Mouse (Mus musculus) lung, embryonic 14.5 days (tissue): ENCODE measurements at regions not wholly inside any gene's neighbourhood (a gene's known extent, or its start where the extent isn't known, plus 50 kb on each side); places are given as distances from the start of the nearest gene placed in this dataset.

Source experiments
- ATAC-seq: fragments of 200-750 bp; cut with Nextera tagmentation; 2 replicates; pipeline ENCODE4 v1.8.0; 2017; ENCODE audit warnings: mild to moderate bottlenecking, moderate TSS enrichment, moderate library complexity; ENCODE audit not compliant: insufficient read depth
- DNase-seq: peaks from one replicate; pipeline ENCODE4 v3.0.0-alpha.2; 2015
- H3K27ac ChIP-seq: fragments of 300-500 bp; sonication (generic); 2 replicates; pipeline ENCODE4 v1.5.1; 2014; ENCODE audit warnings: low read depth, mild to moderate bottlenecking, moderate library complexity
- H3K27me3 ChIP-seq: fragments of 300-500 bp; sonication (generic); 2 replicates; pipeline ENCODE4 v1.6.1; 2014; ENCODE audit warnings: low read length, control low read depth; ENCODE audit not compliant: insufficient read depth
- H3K36me3 ChIP-seq: fragments of 300-500 bp; sonication (generic); 2 replicates; pipeline ENCODE4 v1.6.1; 2014; ENCODE audit warnings: control low read depth; ENCODE audit not compliant: insufficient read depth
- H3K4me1 ChIP-seq: fragments of 300-500 bp; sonication (generic); 2 replicates; pipeline ENCODE4 v1.6.1; 2014; ENCODE audit warnings: antibody characterized with exemption, control low read depth; ENCODE audit not compliant: insufficient read depth
- H3K4me2 ChIP-seq: fragments of 300-500 bp; sonication (generic); 2 replicates; pipeline ENCODE4 v1.6.1; 2014; ENCODE audit warnings: mild to moderate bottlenecking
- H3K4me3 ChIP-seq: fragments of 300-500 bp; sonication (generic); 2 replicates; pipeline ENCODE4 v1.5.1; 2014; ENCODE audit warnings: low read depth, low read length
- H3K9ac ChIP-seq: fragments of 300-500 bp; sonication (generic); 2 replicates; pipeline ENCODE4 v1.6.1; 2014
- H3K9me3 ChIP-seq: fragments of 300-500 bp; sonication (generic); 2 replicates; pipeline ENCODE4 v1.6.1; 2016; ENCODE audit warnings: low read depth, low read length, control low read depth
- CTCF ChIP-seq: IDR thresholded peaks from 2 replicates; pipeline ENCODE4 v1.5.1; 2016; ENCODE audit warnings: antibody characterized with exemption, low read depth
- WGBS: fragments of 180-500 bp; shearing (Covaris S2); extraction: QIAGEN DNeasy Blood & Tissue Kit; methylation state at CpG from one replicate; pipeline ENCODE4 v1.1.7; 2014; 5-methylcytosine and 5-hydroxymethylcytosine counted together

GRCm38 (mm10) chr10:61010697-61011096, 78.4 kb upstream of the Pcbd1 start:
- H3K27me3 ChIP-seq, result no peaks in the 10 kb centered on the region
- no peaks in the 10 kb centered on the region for H3K4me1 ChIP-seq
- H3K9ac ChIP-seq, result no peak overlapping the region
- DNase-seq (no peak), ATAC-seq (no peak)
- no peaks in the 10 kb centered on the region for H3K36me3 ChIP-seq
- H3K27ac ChIP-seq, result no peak overlapping the region
- no peak overlapping the region for H3K4me2 ChIP-seq
- H3K9me3 ChIP-seq, result no peaks in the 10 kb centered on the region
- WGBS, result 57% methylated on average over 4 of the region's 4 CpGs
- no peak for TF ChIP-seq CTCF
- H3K4me3 ChIP-seq, result no peak overlapping the region

- TF ChIP-seq CTCF, result no peak
- WGBS, result 74% methylated on average over 3 of the region's 3 CpGs
- Histone ChIP-seq H3K27me3 (no peaks in the 10 kb centered on the region), H3K4me3 (no peak overlapping the region), H3K4me2 (no peak overlapping the region), H3K36me3 (no peaks in the 10 kb centered on the region), H3K9me3 (no peaks in the 10 kb centered on the region), H3K27ac (no peak overlapping the region), H3K4me1 (no peaks in the 10 kb centered on the region), H3K9ac (no peak overlapping the region)
- no peak for DNase-seq
- no peak for ATAC-seq
Measured at GRCm38 (mm10) chr10:61007403-61007802, 81.7 kb upstream of the Pcbd1 start.

DNA sequence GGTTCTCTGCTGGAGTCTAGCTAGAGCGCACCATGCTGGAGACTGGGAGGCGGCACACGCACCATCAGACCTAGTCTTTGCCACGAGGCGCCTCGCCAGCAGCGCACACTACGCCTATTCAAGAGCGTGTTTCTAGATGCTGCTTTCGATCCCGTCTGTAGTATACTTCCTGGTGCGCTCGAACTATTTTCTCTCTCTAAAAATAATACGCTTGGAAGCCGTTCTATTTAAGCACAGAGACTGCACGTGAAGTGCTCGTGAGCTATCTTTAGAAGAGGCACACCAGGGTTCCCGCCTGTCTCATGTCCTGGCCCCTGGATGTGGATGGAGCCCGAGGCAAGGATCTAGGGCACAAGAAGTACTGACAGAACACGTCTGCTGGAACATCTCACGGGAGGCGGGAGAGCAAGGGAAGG, 87.4 kb upstream of the Pcbd1 start:
- H3K4me2 ChIP-seq, result no peak overlapping the region
- no peak overlapping the region for H3K27ac ChIP-seq
- H3K27me3 ChIP-seq, result no peaks in the 10 kb centered on the region
- no peaks in the 10 kb centered on the region for H3K36me3 ChIP-seq
- H3K4me3 ChIP-seq, result no peak overlapping the region
- no peak for DNase-seq
- ATAC-seq, result no peak
- no peaks in the 10 kb centered on the region for H3K4me1 ChIP-seq
- H3K9ac ChIP-seq, result no peak overlapping the region
- no peaks in the 10 kb centered on the region for H3K9me3 ChIP-seq
- no peak for TF ChIP-seq CTCF
- 88% methylated on average over 22 of the region's 22 CpGs for WGBS

DNA sequence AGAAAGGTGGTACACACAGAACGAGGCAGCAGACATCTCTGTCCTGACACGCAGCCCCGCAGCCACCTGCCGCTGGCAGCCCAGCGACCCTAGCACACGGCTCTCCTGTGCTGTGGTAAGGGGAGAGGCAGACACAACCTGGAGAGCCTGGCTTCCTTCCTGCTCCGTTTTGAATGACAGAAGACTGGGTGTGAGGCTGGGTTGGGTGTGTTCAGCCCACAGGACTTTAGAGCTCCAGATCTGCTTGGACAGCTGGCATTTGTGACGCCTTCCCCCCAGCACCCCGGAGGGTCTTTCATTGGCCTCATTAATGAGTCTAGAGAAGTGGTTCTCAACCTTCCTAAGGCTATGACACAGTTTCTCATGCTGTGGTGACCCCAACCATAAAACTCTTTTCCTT, 91.7 kb upstream of the Pcbd1 start:
- 52% methylated on average over 9 of the region's 9 CpGs for WGBS
- no peak overlapping the region for H3K27ac ChIP-seq
- H3K9me3 ChIP-seq, result no peaks in the 10 kb centered on the region
- H3K27me3 ChIP-seq, result no peaks in the 10 kb centered on the region
- H3K9ac ChIP-seq, result no peak overlapping the region
- no peak for TF ChIP-seq CTCF
- ATAC-seq (no peak), DNase-seq (no peak)
- no peaks in the 10 kb centered on the region for H3K36me3 ChIP-seq
- no peak overlapping the region for H3K4me3 ChIP-seq
- no peaks in the 10 kb centered on the region for H3K4me1 ChIP-seq
- no peak overlapping the region for H3K4me2 ChIP-seq

DNA sequence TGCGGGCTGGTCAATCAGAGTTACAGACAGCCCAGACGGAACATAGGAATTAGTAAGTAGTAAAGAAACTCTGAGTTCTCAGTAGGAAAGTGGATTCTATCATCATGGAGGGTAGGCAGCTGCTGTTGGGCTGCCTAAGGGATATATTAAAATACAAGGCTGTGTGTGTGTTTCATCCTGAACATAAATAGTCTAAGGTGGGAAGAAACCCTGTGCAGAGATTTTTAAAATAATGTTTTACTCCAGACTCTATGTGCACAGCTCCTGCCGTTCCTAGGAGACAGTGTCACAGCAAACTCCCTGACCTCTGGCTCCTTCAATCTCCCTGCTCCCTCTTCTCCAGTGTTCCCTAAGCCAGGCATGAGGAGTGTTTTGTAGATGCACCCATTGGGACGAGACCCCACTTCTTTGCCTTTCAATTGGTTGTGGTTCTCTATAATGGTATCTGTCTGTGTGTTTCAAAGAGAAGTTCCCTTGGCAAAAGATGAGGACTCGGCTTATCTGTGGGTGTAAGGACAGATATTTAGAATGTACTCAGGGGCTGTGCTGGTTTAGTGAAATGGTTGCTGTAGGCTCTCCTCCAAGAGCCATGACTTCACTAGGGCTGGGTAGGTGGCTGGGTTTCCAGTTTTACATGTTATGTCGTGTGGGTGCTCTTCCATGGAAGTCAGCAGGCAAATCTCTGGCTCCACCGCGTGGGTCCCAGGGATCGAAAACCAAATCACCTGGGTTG, 93.1 kb upstream of the Pcbd1 start:
- 77% methylated on average over 9 of the region's 9 CpGs for WGBS
- H3K9ac ChIP-seq, result no peak overlapping the region

GRCm38 (mm10) chr10:60985109-60985576, 104.0 kb upstream of the Pcbd1 start:
- no peaks in the 10 kb centered on the region for H3K4me1 ChIP-seq
- peak; percentile 65 for DNase-seq

More for the DNA sequence above, 93.1 kb upstream of the Pcbd1 start:
- no peak for DNase-seq
- TF ChIP-seq CTCF, result no peak
- Histone ChIP-seq H3K27ac (no peak overlapping the region), H3K27me3 (no peaks in the 10 kb centered on the region), H3K4me1 (no peaks in the 10 kb centered on the region), H3K4me2 (no peak overlapping the region), H3K9me3 (no peaks in the 10 kb centered on the region), H3K36me3 (no peaks in the 10 kb centered on the region), H3K4me3 (no peak overlapping the region)
- no peak for ATAC-seq

GRCm38 (mm10) chr10:60981770-60982169, 107.4 kb upstream of the Pcbd1 start:
- ATAC-seq, result no peak
- no peaks in the 10 kb centered on the region for H3K4me1 ChIP-seq
- H3K27ac ChIP-seq, result no peak overlapping the region
- TF ChIP-seq CTCF, result no peak
- no peaks in the 10 kb centered on the region for H3K9me3 ChIP-seq
- H3K4me2 ChIP-seq, result no peak overlapping the region
- no peaks in the 10 kb centered on the region for H3K27me3 ChIP-seq
- no peaks in the 10 kb centered on the region for H3K36me3 ChIP-seq
- H3K9ac ChIP-seq, result no peak overlapping the region
- WGBS, result 16% methylated on average over 6 of the region's 6 CpGs
- H3K4me3 ChIP-seq, result no peak overlapping the region
- DNase-seq, result no peak

More at GRCm38 (mm10) chr10:60985109-60985576, 104.0 kb upstream of the Pcbd1 start:
- Histone ChIP-seq H3K27ac (no peak overlapping the region), H3K9ac (no peak overlapping the region), H3K4me3 (no peak overlapping the region), H3K27me3 (no peaks in the 10 kb centered on the region), H3K4me2 (no peak overlapping the region), H3K9me3 (no peaks in the 10 kb centered on the region), H3K36me3 (no peaks in the 10 kb centered on the region)
- 18% methylated on average over 10 of the region's 10 CpGs for WGBS
- peak; percentile 70 for TF ChIP-seq CTCF
- ATAC-seq, result no peak

GRCm38 (mm10) chr10:60973615-60974014, 115.5 kb upstream of the Pcbd1 start:
- DNase-seq (no peak), ATAC-seq (no peak)
- Histone ChIP-seq H3K9me3 (no peaks in the 10 kb centered on the region), H3K27me3 (no peaks in the 10 kb centered on the region), H3K4me3 (no peak overlapping the region), H3K9ac (no peak overlapping the region), H3K27ac (no peak overlapping the region), H3K4me2 (no peak overlapping the region), H3K36me3 (no peaks in the 10 kb centered on the region), H3K4me1 (no peaks in the 10 kb centered on the region)
- TF ChIP-seq CTCF, result no peak
- 65% methylated on average over 2 of the region's 2 CpGs for WGBS
